Mouse (Mus musculus): ENCODE results near the gene Gm44965. TPM values are rescaled to one million over a fixed set of nuclear protein-coding genes. Genes with fewer than 3 reads are reported as not detected.

Gm44965 gene
- polyA plus RNA-seq, 1 experiment from 2014 or later = not detected

DNA sequence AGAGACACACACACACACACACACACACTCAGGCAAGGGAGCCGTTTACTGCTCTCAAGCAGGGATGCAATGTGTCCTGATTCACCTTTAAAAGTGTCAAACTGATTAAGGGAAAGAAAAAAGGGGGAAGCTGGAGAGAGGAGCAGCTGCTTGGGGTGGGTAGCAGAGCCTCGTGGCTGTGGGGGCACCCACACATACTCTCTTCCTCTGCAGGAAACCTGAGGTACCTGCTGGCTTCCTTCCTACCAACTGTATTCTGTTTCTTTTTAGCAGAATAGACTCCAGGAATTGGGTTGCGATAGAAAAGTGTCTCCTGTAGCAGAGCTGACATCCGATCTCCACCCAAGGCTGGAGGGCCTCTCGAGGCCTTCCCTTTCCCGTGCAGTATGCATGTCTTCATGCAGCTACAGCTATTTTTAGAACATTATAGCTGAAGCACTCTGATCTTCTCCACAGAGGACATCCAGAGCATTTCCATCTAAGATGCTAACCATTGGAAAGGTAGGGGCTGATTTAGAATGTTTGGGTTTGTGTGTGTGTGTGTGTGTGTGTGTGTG lies 4.5 kb upstream of the Gm44965 start, which contains the start of gene Gm45021:
Gm45021 (plus strand) TSS at position 417 of the 557 bp plus-strand sequence.
- no peaks in the 10 kb centered on the region for H3K36me3 ChIP-seq (replicated peaks; ENCODE audit: control insufficient read depth, insufficient read depth, low read depth, low read length)
- peaks cover 2% of the 10 kb centered on the region; the same call in 1 of the 2 replicates for H3K4me1 ChIP-seq (ENCODE audit: control insufficient read depth, insufficient read depth, low read length)
- no peak within 1 kb of the TSS for H3K27ac ChIP-seq (replicated peaks; ENCODE audit: low read depth, low read length)
- H3K9ac ChIP-seq (replicated peaks; ENCODE audit: low read length) = no peak within 1 kb of the TSS
- H3K9me3 ChIP-seq (replicated peaks; ENCODE audit: control insufficient read depth, low read length) = no peaks in the 10 kb centered on the region
- DNase-seq (ENCODE audit: low spot score) = no peak
- H3K4me3 ChIP-seq (ENCODE audit: low read depth, low read length) = no peak within 1 kb of the TSS
- WGBS = 42% methylated on average over 6 of the region's 6 CpGs
- ATAC-seq (replicated peaks; ENCODE audit: insufficient number of reproducible peaks, low FRiP score, low TSS enrichment, low read depth) = no peak
- no peaks in the 10 kb centered on the region for H3K27me3 ChIP-seq (ENCODE audit: control insufficient read depth, insufficient read depth, low read length)
- no peak within 1 kb of the TSS for H3K4me2 ChIP-seq (ENCODE audit: low read depth, low read length)

DNA sequence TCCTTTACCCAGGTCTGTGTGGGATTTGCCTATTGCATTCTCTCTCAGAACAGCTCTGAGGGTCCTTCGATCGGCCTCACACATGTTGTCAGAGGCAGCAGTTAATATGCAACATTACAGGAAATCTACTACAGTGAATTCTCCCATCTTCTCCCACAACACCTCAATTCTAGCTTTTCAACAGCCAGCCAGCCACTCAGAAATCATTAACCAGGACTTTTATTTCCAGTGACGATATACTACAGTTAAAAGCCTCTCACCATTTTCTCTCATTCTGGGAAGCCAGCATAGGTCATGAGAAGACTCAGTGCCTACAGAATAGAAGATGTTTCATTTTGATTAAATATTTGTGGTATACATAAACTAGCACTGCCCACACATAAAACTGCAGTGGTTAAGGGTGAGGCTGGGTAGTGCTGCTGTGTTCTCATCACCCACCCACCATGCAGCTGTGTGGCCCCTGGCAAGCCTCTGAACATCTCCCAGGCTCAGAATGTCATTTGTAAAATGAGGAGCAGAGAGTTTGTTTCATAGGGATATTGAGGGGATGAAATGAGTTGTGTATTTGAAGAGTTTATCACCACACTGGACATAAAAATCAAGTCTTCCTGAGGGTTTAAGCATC lies 2.4 kb upstream of the Gm44965 start:
- no peak overlapping the region for H3K27ac ChIP-seq (replicated peaks; ENCODE audit: low read depth, low read length)
- DNase-seq (ENCODE audit: low spot score) = no peak
- WGBS = 90% methylated on average over 3 of the region's 3 CpGs
- H3K4me1 ChIP-seq (ENCODE audit: control insufficient read depth, insufficient read depth, low read length) = peaks cover 2% of the 10 kb centered on the region; the same call in 1 of the 2 replicates
- ATAC-seq (replicated peaks; ENCODE audit: insufficient number of reproducible peaks, low FRiP score, low TSS enrichment, low read depth) = no peak
- H3K9me3 ChIP-seq (replicated peaks; ENCODE audit: control insufficient read depth, low read length) = peaks cover 3% of the 10 kb centered on the region
- no peaks in the 10 kb centered on the region for H3K27me3 ChIP-seq (ENCODE audit: control insufficient read depth, insufficient read depth, low read length)
- no peak overlapping the region for H3K4me2 ChIP-seq (ENCODE audit: low read depth, low read length)
- no peak overlapping the region for H3K9ac ChIP-seq (replicated peaks; ENCODE audit: low read length)
- H3K4me3 ChIP-seq (ENCODE audit: low read depth, low read length) = no peak overlapping the region
- H3K36me3 ChIP-seq (replicated peaks; ENCODE audit: control insufficient read depth, insufficient read depth, low read depth, low read length) = peaks cover 3% of the 10 kb centered on the region

DNA sequence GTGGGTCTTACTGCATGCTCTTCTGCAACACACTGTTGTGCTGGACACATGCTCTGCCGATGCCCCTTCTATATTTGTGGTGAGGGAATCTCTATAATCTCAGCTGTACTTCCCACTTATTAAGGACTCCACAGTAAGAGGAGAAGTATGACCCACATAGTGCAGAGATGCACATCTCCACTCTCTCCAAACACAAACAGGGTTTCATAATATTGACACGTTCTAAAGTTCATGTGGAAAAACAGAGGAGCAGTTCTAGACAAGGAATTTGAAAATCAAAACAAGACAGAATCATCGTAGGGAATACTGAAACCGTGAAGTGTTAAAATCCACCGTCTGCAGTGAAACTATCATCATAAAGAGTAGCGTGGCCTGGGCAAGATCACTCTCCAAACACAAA lies 1.9 kb upstream of the Gm44965 start:
- Histone ChIP-seq H3K4me1 (ENCODE audit: control insufficient read depth, insufficient read depth, low read length) (peaks cover 2% of the 10 kb centered on the region; the same call in 1 of the 2 replicates), H3K4me2 (ENCODE audit: low read depth, low read length) (no peak overlapping the region), H3K27ac (replicated peaks; ENCODE audit: low read depth, low read length) (no peak overlapping the region), H3K36me3 (replicated peaks; ENCODE audit: control insufficient read depth, insufficient read depth, low read depth, low read length) (peaks cover 9% of the 10 kb centered on the region), H3K4me3 (ENCODE audit: low read depth, low read length) (no peak overlapping the region), H3K9ac (replicated peaks; ENCODE audit: low read length) (no peak overlapping the region), H3K27me3 (ENCODE audit: control insufficient read depth, insufficient read depth, low read length) (no peaks in the 10 kb centered on the region), H3K9me3 (replicated peaks; ENCODE audit: control insufficient read depth, low read length) (peaks cover 9% of the 10 kb centered on the region)
- WGBS = 85% methylated on average over 6 of the region's 6 CpGs
- DNase-seq (ENCODE audit: low spot score) (no peak), ATAC-seq (replicated peaks; ENCODE audit: insufficient number of reproducible peaks, low FRiP score, low TSS enrichment, low read depth) (no peak)

DNA sequence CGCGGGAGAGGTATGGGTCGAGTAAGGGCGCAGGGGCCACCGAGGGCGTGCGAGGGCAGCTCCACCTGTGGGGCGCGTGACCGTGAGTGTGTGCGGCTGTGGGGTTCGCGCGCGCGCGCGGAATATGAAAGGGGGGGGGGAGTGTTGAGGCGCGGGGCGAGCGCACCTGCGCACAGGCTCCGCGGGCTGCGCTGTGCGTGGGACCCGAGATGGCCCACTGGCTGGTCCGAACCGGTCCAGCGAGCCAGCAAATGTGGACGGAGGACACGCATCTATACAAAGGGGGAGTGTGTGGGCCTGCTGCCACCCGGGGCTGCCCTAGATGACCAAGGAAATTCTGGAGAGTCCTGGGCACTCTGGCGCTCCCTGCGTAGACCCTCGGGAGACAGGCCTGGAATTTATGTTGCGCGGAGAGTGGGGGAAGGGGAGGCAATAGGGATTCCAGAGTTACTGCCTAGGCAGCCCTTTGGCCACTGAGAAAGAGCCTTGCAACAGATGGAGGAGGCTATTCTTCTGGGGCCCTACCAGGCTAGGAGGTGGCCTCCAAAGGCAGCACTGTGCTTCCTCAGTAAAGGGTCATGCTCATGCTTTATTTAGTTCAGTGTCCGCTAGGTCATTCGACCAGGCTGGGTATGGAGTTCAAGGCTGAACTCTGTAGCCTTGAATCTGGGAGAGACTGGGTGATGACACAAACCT lies 450 bp downstream of the Gm44965 start:
- peaks cover 14% of the 10 kb centered on the region for H3K9me3 ChIP-seq (replicated peaks; ENCODE audit: control insufficient read depth, low read length)
- H3K36me3 ChIP-seq (replicated peaks; ENCODE audit: control insufficient read depth, insufficient read depth, low read depth, low read length) = peaks cover 23% of the 10 kb centered on the region
- WGBS = 1% methylated on average over 35 of the region's 41 CpGs
- H3K4me2 ChIP-seq (ENCODE audit: low read depth, low read length) = peak overlapping the region; percentile 78
- peak overlapping the region; percentile 78 for H3K27ac ChIP-seq (replicated peaks; ENCODE audit: low read depth, low read length)
- DNase-seq (ENCODE audit: low spot score) (peak; percentile 65), ATAC-seq (replicated peaks; ENCODE audit: insufficient number of reproducible peaks, low FRiP score, low TSS enrichment, low read depth) (peak; percentile 72)
- peak overlapping the region; percentile 84 for H3K4me3 ChIP-seq (ENCODE audit: low read depth, low read length)
- peaks cover 2% of the 10 kb centered on the region; the same call in 1 of the 2 replicates for H3K4me1 ChIP-seq (ENCODE audit: control insufficient read depth, insufficient read depth, low read length)
- H3K27me3 ChIP-seq (ENCODE audit: control insufficient read depth, insufficient read depth, low read length) = no peaks in the 10 kb centered on the region
- peak overlapping the region; percentile 88 for H3K9ac ChIP-seq (replicated peaks; ENCODE audit: low read length)

DNA sequence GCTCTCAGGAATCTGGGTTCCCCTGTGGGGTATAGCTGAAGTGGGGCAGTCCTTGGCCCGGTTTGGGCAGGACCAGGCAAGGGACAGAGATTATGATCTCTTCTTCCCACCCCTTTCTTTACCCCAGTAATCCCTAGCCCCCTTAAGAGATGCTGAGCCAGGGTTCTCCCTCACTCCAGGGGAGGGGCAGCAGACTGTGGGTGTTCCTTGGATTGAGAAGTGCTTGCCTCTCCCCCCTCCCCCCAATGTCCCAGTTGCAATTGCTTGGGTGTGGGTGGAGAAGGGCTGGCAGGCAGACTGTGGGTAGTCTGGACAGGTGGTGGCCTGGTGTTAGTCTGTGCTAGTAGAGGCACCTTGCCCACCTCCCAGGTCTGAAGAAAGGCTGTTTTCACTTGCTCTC lies 1.5 kb downstream of the Gm44965 start:
- H3K4me1 ChIP-seq (ENCODE audit: control insufficient read depth, insufficient read depth, low read length) = peaks cover 2% of the 10 kb centered on the region; the same call in 1 of the 2 replicates
- peaks cover 23% of the 10 kb centered on the region for H3K36me3 ChIP-seq (replicated peaks; ENCODE audit: control insufficient read depth, insufficient read depth, low read depth, low read length)
- no peak overlapping the region for H3K27ac ChIP-seq (replicated peaks; ENCODE audit: low read depth, low read length)
- H3K4me2 ChIP-seq (ENCODE audit: low read depth, low read length) = peak overlapping the region; percentile 78; the same call in 1 of the 2 replicates
- WGBS = 40% methylated on average over 1 of the region's 1 CpGs
- no peak for DNase-seq (ENCODE audit: low spot score)
- peaks cover 14% of the 10 kb centered on the region for H3K9me3 ChIP-seq (replicated peaks; ENCODE audit: control insufficient read depth, low read length)
- ATAC-seq (replicated peaks; ENCODE audit: insufficient number of reproducible peaks, low FRiP score, low TSS enrichment, low read depth) = no peak
- no peak overlapping the region for H3K4me3 ChIP-seq (ENCODE audit: low read depth, low read length)
- no peak overlapping the region; the same call in 1 of the 2 replicates for H3K9ac ChIP-seq (replicated peaks; ENCODE audit: low read length)
- H3K27me3 ChIP-seq (ENCODE audit: control insufficient read depth, insufficient read depth, low read length) = no peaks in the 10 kb centered on the region

DNA sequence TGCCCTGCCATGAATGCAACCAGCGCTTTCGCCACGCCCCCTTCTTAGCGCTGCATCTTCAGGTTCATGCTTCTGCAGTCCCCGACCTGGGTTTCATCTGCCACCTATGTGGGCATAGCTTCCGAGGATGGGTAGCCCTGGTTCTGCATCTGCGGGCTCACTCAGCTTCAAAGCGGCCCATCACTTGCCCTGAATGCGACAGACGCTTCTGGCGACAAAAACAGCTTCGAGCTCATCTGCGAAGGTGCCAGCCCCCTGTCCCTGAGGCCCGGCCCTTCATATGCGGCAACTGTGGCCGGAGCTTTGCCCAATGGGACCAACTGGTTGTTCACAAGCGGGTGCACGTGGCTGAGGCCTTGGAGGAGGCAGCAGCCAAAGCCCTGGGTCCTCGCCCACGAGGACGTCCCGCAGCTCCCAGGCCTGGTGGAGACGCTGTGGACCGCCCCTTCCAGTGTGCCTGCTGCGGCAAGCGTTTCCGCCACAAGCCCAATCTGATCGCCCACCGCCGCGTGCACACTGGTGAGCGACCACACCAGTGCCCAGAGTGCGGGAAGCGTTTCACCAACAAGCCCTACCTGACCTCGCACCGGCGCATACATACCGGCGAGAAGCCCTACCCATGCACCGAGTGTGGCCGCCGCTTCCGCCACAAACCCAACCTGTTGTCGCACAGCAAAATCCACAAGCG lies 2.9 kb downstream of the Gm44965 start:
- Histone ChIP-seq H3K4me2 (ENCODE audit: low read depth, low read length) (no peak overlapping the region), H3K9ac (replicated peaks; ENCODE audit: low read length) (no peak overlapping the region), H3K9me3 (replicated peaks; ENCODE audit: control insufficient read depth, low read length) (peaks cover 14% of the 10 kb centered on the region), H3K36me3 (replicated peaks; ENCODE audit: control insufficient read depth, insufficient read depth, low read depth, low read length) (peaks cover 23% of the 10 kb centered on the region), H3K4me3 (ENCODE audit: low read depth, low read length) (no peak overlapping the region), H3K27ac (replicated peaks; ENCODE audit: low read depth, low read length) (no peak overlapping the region), H3K4me1 (ENCODE audit: control insufficient read depth, insufficient read depth, low read length) (peaks cover 2% of the 10 kb centered on the region; the same call in 1 of the 2 replicates), H3K27me3 (ENCODE audit: control insufficient read depth, insufficient read depth, low read length) (no peaks in the 10 kb centered on the region)
- DNase-seq (ENCODE audit: low spot score) (no peak), ATAC-seq (replicated peaks; ENCODE audit: insufficient number of reproducible peaks, low FRiP score, low TSS enrichment, low read depth) (no peak)
- 95% methylated on average over 45 of the region's 45 CpGs for WGBS

DNA sequence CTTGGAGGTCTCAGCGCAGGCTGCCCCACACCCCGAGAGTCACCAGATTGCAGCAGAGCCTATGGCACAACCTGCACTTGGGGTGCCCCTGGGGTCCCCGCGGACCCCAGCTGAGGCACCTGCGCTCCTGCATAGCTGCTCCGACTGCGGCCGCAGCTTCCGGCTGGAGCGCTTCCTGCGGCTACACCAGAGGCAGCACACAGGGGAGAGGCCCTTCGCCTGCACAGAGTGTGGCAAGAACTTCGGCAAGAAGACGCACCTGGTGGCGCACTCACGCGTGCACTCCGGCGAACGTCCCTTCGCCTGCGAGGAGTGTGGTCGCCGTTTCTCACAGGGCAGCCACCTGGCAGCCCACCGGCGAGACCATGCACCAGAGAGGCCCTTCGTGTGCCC lies 3.5 kb downstream of the Gm44965 start:
- Histone ChIP-seq H3K4me2 (ENCODE audit: low read depth, low read length) (no peak overlapping the region), H3K36me3 (replicated peaks; ENCODE audit: control insufficient read depth, insufficient read depth, low read depth, low read length) (peaks cover 23% of the 10 kb centered on the region), H3K4me3 (ENCODE audit: low read depth, low read length) (no peak overlapping the region), H3K9me3 (replicated peaks; ENCODE audit: control insufficient read depth, low read length) (peaks cover 14% of the 10 kb centered on the region), H3K27me3 (ENCODE audit: control insufficient read depth, insufficient read depth, low read length) (no peaks in the 10 kb centered on the region), H3K4me1 (ENCODE audit: control insufficient read depth, insufficient read depth, low read length) (peaks cover 2% of the 10 kb centered on the region; the same call in 1 of the 2 replicates), H3K27ac (replicated peaks; ENCODE audit: low read depth, low read length) (no peak overlapping the region), H3K9ac (replicated peaks; ENCODE audit: low read length) (no peak overlapping the region)
- DNase-seq (ENCODE audit: low spot score) (no peak), ATAC-seq (replicated peaks; ENCODE audit: insufficient number of reproducible peaks, low FRiP score, low TSS enrichment, low read depth) (no peak)
- WGBS = 96% methylated on average over 27 of the region's 27 CpGs

All from embryonic facial prominence, embryonic 11.5 days (tissue).